Mouse (Mus musculus) limb, embryonic 14.5 days (tissue): ENCODE measurements around the gene Arhgef3. TPM values are rescaled to one million over a fixed set of nuclear protein-coding genes. Genes with fewer than 3 reads are reported as not detected.

Experiments
- ATAC-seq: fragments of 200-750 bp; cut with Nextera tagmentation; 2 replicates; pipeline ENCODE4 v1.8.0; 2017; ENCODE audit warnings: low read depth, moderate number of reproducible peaks, moderate TSS enrichment; ENCODE audit not compliant: low FRiP score
- DNase-seq: peaks from one replicate; pipeline ENCODE4 v3.0.0-alpha.2; 2015; ENCODE audit warnings: low spot score
- H3K27ac ChIP-seq: fragments of 300-500 bp; sonication (generic); replicated peaks from 2 replicates; pipeline ENCODE4 v1.5.1; 2014; ENCODE audit warnings: low read depth, mild to moderate bottlenecking, low read length, moderate library complexity, mixed read lengths
- H3K27me3 ChIP-seq: fragments of 300-500 bp; sonication (generic); 2 replicates; pipeline ENCODE4 v1.6.1; 2014; ENCODE audit warnings: low read length, mixed read lengths; ENCODE audit not compliant: control insufficient read depth, insufficient read depth
- H3K36me3 ChIP-seq: fragments of 300-500 bp; sonication (generic); 2 replicates; pipeline ENCODE4 v1.6.1; 2014; ENCODE audit warnings: mild to moderate bottlenecking, low read length, moderate library complexity, mixed read lengths; ENCODE audit not compliant: control insufficient read depth, insufficient read depth
- H3K4me1 ChIP-seq: fragments of 300-500 bp; sonication (generic); 2 replicates; pipeline ENCODE4 v1.6.1; 2014; ENCODE audit warnings: antibody characterized with exemption, low read length, mixed read lengths; ENCODE audit not compliant: control insufficient read depth, insufficient read depth
- H3K4me2 ChIP-seq: fragments of 300-500 bp; sonication (generic); replicated peaks from 2 replicates; pipeline ENCODE4 v1.6.1; 2014; ENCODE audit warnings: low read depth, mild to moderate bottlenecking, low read length, moderate library complexity; ENCODE audit not compliant: severe bottlenecking
- H3K4me3 ChIP-seq: fragments of 300-500 bp; sonication (generic); replicated peaks from 2 replicates; pipeline ENCODE4 v1.5.1; 2014; ENCODE audit warnings: low read length
- H3K9ac ChIP-seq: fragments of 300-500 bp; sonication (generic); 2 replicates; pipeline ENCODE4 v1.6.1; 2014; ENCODE audit warnings: mild to moderate bottlenecking, low read depth, low read length, moderate library complexity; ENCODE audit not compliant: severe bottlenecking
- H3K9me3 ChIP-seq: fragments of 300-500 bp; sonication (generic); 2 replicates; pipeline ENCODE4 v1.6.1; 2016; ENCODE audit warnings: low read length; ENCODE audit not compliant: control insufficient read depth
- POLR2A ChIP-seq: fragments of 200-500 bp; IDR thresholded peaks from 2 replicates; pipeline ENCODE4 v1.8.0; 2012; ENCODE audit warnings: inconsistent platforms, mild to moderate bottlenecking, moderate library complexity, borderline replicate concordance; ENCODE audit not compliant: insufficient read depth, insufficient read length; ENCODE audit errors: extremely low read depth
- WGBS: fragments of 180-500 bp; shearing (Covaris S2); extraction: QIAGEN DNeasy Blood & Tissue Kit; methylation state at CpG from one replicate; pipeline ENCODE4 v1.1.7; 2014; 5-methylcytosine and 5-hydroxymethylcytosine counted together
- polyA plus RNA-seq, 2 experiments: library from polyadenylated mRNA; depleted of rRNA in 1 of 2; stranded (reverse) in 1 of 2; unstranded in 1 of 2; fragments of >200 nt; fragmentation: Nextera tagmentation in 1 of 2; extraction: Ambion mirVana in 1 of 2; gene quantifications; 2 replicates each; pipeline versions ENCODE4 v1.2.1 to v1.2.3; 2012 to 2014

Gene Arhgef3
- polyA plus RNA-seq, 2 experiments = 14.3 to 22.5 TPM

DNA sequence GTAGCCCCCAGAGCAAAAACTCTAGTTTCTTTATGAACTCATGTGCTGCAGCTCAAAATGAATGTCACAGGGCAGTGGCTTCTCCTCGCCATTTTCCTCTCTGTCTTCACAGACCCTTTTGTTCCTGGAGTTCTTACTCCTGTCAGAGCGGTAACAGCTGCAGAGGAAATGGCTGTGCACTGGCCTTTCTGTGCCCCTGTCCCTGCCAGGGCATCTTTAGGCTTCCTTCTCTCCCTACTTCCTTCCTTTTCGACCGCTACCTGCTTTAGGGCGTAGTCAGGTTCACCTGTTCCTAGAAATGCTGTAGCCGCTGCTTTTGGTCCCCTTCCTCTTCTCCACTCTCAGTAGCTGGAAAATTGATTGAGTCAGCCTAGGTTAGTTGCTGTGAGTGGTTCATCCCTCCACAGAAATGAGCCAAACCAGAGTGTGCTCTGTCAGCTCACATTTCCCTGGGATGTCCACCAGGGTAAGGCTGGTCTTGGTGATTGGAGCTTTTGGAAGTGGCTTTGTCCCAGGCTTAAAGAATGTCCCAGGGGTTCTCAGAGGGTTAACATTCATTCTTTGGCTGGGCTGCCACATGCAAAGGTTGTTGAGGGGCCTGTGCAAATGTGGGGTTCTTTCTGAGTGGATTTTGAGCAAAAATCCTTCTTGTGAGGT lies 121.3 kb downstream of the Arhgef3 start:
- H3K9ac ChIP-seq = no peak overlapping the region
- WGBS = 75% methylated on average over 6 of the region's 6 CpGs
- no peaks in the 10 kb centered on the region for H3K9me3 ChIP-seq
- H3K36me3 ChIP-seq = no peaks in the 10 kb centered on the region
- H3K27ac ChIP-seq = peak overlapping the region; percentile 14; the same call in 1 of the 2 replicates
- DNase-seq = no peak
- H3K4me1 ChIP-seq = peaks cover 10% of the 10 kb centered on the region
- ATAC-seq = no peak
- no peak for TF ChIP-seq POLR2A
- no peaks in the 10 kb centered on the region for H3K27me3 ChIP-seq
- H3K4me3 ChIP-seq = no peak overlapping the region
- H3K4me2 ChIP-seq = no peak overlapping the region

DNA sequence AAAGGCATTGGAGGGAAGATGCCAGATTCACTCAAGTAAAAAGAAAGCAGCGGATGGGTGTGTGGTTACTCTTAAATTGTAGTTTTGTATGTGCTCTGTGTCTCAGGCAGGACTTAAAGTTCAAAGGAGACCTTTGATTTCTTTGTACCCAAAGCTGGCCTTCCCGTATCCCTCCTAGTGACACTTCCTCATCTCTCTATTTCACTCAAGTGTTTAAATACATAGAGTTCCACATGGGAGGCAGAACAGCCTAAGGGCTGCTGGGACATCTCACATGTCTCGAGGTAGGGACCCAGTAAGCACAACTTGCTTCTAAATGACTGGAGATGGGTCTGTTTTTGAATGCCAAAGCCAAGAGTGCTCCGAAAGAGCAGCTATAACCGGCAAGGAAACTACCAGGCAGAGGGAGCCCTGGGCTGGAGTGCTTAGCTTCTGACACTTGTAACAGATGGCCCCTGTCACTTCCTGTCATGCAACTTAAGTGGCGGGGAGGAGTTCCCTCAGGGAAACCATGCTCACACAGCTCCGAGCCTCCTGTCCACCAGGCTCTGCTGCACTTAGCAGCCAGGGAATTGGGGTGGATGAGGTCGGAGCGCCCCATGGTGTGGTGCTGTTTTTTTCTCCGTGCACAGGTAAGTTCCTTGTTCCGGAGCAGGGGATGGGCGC lies 123.0 kb downstream of the Arhgef3 start:
- TF ChIP-seq POLR2A = no peak
- no peak overlapping the region; the same call in 1 of the 2 replicates for H3K27ac ChIP-seq

DNA sequence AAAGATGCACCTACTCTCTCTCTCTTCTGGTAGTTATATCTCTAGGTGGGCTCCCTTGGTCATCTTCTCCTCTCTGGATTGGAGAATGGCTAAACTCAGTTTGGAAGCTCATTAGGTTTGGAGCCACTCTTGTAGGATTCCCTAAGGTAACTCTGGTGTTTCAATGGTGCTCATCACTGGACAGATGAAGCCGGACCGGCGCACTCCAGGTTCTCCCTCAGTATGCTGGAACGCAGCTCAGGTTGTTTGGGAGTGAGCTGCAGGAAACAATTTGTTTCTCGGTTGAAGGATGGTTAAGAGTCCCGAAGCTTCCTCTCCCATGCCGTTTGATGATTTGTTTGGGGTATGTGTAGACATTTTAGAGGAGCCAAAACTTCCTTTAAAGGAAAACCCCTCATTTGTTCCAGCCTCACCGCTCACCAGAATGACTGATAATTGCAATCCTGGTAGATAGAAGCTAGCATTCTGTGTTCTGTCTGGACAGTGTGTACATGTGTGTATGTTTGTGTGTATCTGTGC lies 124.0 kb downstream of the Arhgef3 start:
- H3K27me3 ChIP-seq = no peaks in the 10 kb centered on the region
- WGBS = 71% methylated on average over 8 of the region's 8 CpGs
- H3K27ac ChIP-seq = no peak overlapping the region
- no peaks in the 10 kb centered on the region for H3K9me3 ChIP-seq
- no peak overlapping the region for H3K4me2 ChIP-seq
- H3K36me3 ChIP-seq = no peaks in the 10 kb centered on the region
- H3K4me1 ChIP-seq = peaks cover 10% of the 10 kb centered on the region
- DNase-seq = no peak
- H3K4me3 ChIP-seq = no peak overlapping the region
- no peak for TF ChIP-seq POLR2A
- no peak for ATAC-seq
- no peak overlapping the region for H3K9ac ChIP-seq

More for the DNA sequence above, 123.0 kb downstream of the Arhgef3 start:
- Histone ChIP-seq H3K27me3 (no peaks in the 10 kb centered on the region), H3K9ac (no peak overlapping the region), H3K4me1 (peaks cover 10% of the 10 kb centered on the region), H3K9me3 (no peaks in the 10 kb centered on the region), H3K36me3 (no peaks in the 10 kb centered on the region), H3K4me2 (0 out of 2 replicates have a peak overlapping the region, but pooled peaks have one; percentile 6), H3K4me3 (no peak overlapping the region)
- ATAC-seq (0 out of 2 replicates have a peak, but pooled peaks have one; percentile 23), DNase-seq (peak; percentile 40)
- 30% methylated on average over 12 of the region's 12 CpGs for WGBS

DNA sequence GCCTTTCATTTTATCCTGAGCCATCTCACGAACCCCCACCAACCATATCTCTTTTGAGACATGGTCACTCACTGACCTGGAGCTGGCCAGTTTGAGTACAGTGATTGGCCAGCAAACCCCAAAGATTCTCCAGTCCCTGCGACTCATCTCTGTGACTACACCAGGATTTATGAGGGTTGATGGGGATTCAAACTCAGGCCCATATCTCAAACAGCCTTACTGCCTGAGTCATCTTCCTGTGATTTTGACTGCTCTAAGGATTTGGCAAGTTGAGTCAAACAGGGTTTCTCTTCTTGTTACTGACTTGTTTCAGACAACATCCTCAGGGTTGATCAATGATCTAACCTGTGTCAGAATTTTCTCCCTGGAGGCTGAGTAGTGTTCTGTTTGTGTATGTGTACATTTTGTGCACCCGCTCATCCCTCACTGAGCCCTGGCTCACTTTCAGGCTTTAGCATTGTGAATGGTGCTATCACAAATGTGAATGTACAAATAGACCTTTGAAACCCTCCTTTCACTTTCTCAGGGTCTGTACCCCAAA lies 124.9 kb downstream of the Arhgef3 start:
- ATAC-seq (no peak), DNase-seq (no peak)
- H3K9me3 ChIP-seq = no peaks in the 10 kb centered on the region
- peaks cover 10% of the 10 kb centered on the region for H3K4me1 ChIP-seq
- WGBS = 86% methylated on average over 3 of the region's 3 CpGs
- no peak for TF ChIP-seq POLR2A
- H3K4me3 ChIP-seq = no peak overlapping the region
- no peak overlapping the region for H3K9ac ChIP-seq
- H3K27ac ChIP-seq = no peak overlapping the region
- H3K4me2 ChIP-seq = no peak overlapping the region
- no peaks in the 10 kb centered on the region for H3K27me3 ChIP-seq
- no peaks in the 10 kb centered on the region for H3K36me3 ChIP-seq

DNA sequence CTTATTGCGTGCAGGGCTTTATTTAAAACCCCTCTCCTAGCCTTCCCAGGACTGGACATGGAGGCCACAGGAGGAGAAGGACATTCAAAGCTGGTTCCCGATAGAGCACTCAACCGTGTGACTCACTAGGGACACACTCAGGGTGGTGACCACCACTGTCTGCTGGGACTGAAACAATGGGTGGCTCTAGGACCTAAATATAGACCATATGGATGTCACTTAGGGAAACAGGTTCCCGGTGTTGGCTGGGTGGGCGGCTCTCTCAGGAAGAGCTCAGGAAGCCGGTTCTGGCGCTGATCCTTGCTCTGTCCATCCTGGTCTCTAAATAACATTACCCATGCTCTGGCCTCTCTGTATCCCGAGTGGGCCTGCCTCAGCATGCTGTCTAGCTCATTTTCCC lies 127.6 kb downstream of the Arhgef3 start:
- Histone ChIP-seq H3K9me3 (no peaks in the 10 kb centered on the region), H3K4me3 (no peak overlapping the region), H3K27me3 (no peaks in the 10 kb centered on the region), H3K36me3 (no peaks in the 10 kb centered on the region), H3K4me1 (peaks cover 10% of the 10 kb centered on the region), H3K27ac (no peak overlapping the region), H3K9ac (no peak overlapping the region), H3K4me2 (no peak overlapping the region)
- DNase-seq (no peak), ATAC-seq (no peak)
- no peak for TF ChIP-seq POLR2A
- WGBS = 82% methylated on average over 8 of the region's 8 CpGs
